Mouse (Mus musculus) megakaryocyte, embryonic 14.5 days (primary cell): Measurements from ENCODE around the gene Mast4.

Experiments
- FLI1 ChIP-seq: IDR thresholded peaks from 2 replicates; pipeline ENCODE4 v1.6.1; 2012; ENCODE audit warnings: low read length, inconsistent platforms, mixed read lengths
- GATA1 ChIP-seq: IDR thresholded peaks from 3 replicates; pipeline ENCODE4 v1.6.1; 2012; ENCODE audit warnings: mixed read lengths, low read length, inconsistent platforms, borderline replicate concordance

DNA sequence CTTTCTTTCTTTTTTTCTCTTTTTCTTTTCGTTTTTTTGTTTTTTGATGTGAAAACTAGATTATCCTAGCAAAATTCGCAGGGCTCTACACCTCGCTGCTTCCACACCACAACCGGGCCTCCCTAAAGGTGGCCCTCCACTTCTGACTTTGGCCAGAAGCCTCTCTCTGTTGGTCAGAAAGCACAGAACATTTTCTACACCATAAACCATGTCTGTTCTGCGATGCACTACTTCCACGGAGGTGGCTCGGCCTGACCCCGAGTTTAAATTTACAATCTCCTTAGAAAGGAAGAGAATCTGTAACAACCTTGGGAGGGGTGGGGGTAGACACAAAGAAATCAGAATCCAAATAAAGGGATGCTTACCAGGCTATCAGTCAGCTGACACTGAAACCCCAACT lies 458.8 kb downstream of the Mast4 start:
- TF ChIP-seq FLI1 (no peak), GATA1 (no peak)
